Mouse (Mus musculus): ENCODE data around the gene Rcn3.

DNA sequence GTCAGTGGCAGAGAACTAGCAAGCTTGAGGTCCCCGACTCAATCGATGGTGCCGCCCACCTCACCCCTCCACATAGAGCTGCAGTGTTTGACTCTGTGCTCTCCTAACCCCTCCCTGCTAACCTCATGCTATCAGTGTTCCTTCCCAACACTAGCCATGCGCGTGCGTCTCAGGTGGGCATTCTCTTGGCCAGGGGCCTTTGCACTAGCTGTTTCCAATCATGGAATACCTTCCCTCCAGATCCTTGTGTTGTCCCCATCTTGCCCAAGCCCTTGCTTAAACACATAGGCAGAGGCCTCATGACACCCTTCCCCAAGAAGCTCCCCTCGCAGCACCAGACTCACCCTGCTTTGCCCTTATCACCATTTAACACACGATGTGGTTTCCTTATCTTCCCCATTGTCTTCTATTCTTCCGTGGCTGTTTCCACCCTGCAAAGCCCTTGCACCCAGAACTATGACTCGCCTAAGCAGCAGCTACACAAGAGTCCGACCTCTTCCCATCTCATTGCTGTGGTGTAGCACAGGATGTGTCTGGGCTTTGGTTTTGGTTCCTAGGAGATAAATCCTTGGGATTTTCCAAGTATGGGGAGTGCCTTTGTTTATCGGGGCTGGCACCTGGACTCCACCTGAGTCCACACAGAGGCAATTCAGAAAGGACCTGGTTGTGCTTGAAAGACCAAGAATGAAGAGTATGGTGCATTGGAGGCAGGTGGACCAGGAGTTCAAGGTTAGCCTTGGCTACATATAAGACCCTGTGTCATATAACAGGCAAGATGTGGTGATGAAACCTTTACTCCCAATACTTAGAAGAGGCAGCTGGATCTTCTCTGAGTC lies 45.4 kb upstream of the Rcn3 start:
- TF ChIP-seq ZC3H11A (IDR thresholded peaks at IDR 0.05; ENCODE audit: low read depth, low read length) (no peak), GATA1 (IDR thresholded peaks at IDR 0.05; ENCODE audit: low read depth, low read length) (peak; percentile 99), POLR2A (IDR thresholded peaks at IDR 0.05; ENCODE audit: control insufficient read depth in 1 of 2, insufficient read depth in 1 of 2, low read depth in 1 of 2, low read length in 2 of 2, poor library complexity in 1 of 2) (peak in 1 of 2 experiments; percentile 52; a peak in 1 of 4 replicates), JUND (IDR thresholded peaks at IDR 0.05; ENCODE audit: low read depth, low read length) (peak; percentile 63), CTCF (IDR thresholded peaks at IDR 0.05 in 2 of 3, conservative IDR thresholded peaks at IDR 0.05 in 1 of 3; ENCODE audit: control insufficient read depth in 1 of 3, insufficient read depth in 1 of 3, low read depth in 2 of 3, low read length in 3 of 3, poor library complexity in 1 of 3, severe bottlenecking in 1 of 3) (no peak), EP300 (IDR thresholded peaks at IDR 0.05; ENCODE audit: low read depth in 1 of 2, low read length in 2 of 2) (peak; percentile 97 to 98), NRF1 (IDR thresholded peaks at IDR 0.05; ENCODE audit: insufficient read depth, low read depth, low read length, poor library complexity, severe bottlenecking) (peak; percentile 53; the same call in 1 of the 2 replicates), MAX (IDR thresholded peaks at IDR 0.05; ENCODE audit: low read length) (peak; percentile 65; the same call in 1 of the 2 replicates), CHD1 (IDR thresholded peaks at IDR 0.05; ENCODE audit: low read depth, low read length) (no peak), KAT2A (conservative IDR thresholded peaks at IDR 0.05; ENCODE audit: low read depth, low read length) (no peak; the same call in 1 of the 2 replicates)

Data from MEL (cell line).